Mouse (Mus musculus) bone marrow, adult 2 months (tissue): Measurements from ENCODE around the gene Lrfn2.

Experiments
- CTCF ChIP-seq: fragments of 200-500 bp; IDR thresholded peaks from 2 replicates; pipeline ENCODE4 v1.5.1; 2011; ENCODE audit warnings: low read length, control low read depth; ENCODE audit not compliant: control insufficient read depth, insufficient read depth
- POLR2A ChIP-seq: fragments of 200-500 bp; IDR thresholded peaks from 2 replicates; pipeline ENCODE4 v1.6.1; 2011; ENCODE audit warnings: low read depth, mild to moderate bottlenecking, control low read depth, low read length, borderline replicate concordance; ENCODE audit not compliant: control insufficient read depth

- TF ChIP-seq CTCF, result no peak
- no peak for TF ChIP-seq POLR2A
Observed at GRCm38 (mm10) chr17:49030269-49030615, 98.1 kb downstream of the Lrfn2 start.
